Mouse (Mus musculus) myocyte (in vitro differentiated cells): ENCODE data around the gene Tmem120b. TPM values are rescaled to one million over a fixed set of nuclear protein-coding genes. Genes with fewer than 3 reads are reported as not detected.

Experiments
- H3K27me3 ChIP-seq: one replicate; pipeline ENCODE4 v1.6.1; 2011; ENCODE audit not compliant: control insufficient read depth, insufficient read depth, insufficient read length
- H3K36me3 ChIP-seq: one replicate; pipeline ENCODE4 v1.6.1; 2011; ENCODE audit not compliant: control insufficient read depth, insufficient read depth
- H3K4me2 ChIP-seq: one replicate; pipeline ENCODE4 v1.6.1; 2011; ENCODE audit warnings: low read depth, control low read depth
- H3K4me3 ChIP-seq: one replicate; pipeline ENCODE4 v1.5.1; 2011; ENCODE audit warnings: mild to moderate bottlenecking, control low read depth, moderate library complexity
- H3K79me2 ChIP-seq: one replicate; pipeline ENCODE4 v1.6.1; 2011; ENCODE audit not compliant: control insufficient read depth, insufficient read depth
- H3ac ChIP-seq: one replicate; pipeline ENCODE4 v1.6.1; 2011; ENCODE audit not compliant: control insufficient read depth, insufficient read length
- CEBPB ChIP-seq: IDR thresholded peaks from 2 replicates; pipeline ENCODE4 v1.6.1; 2011; ENCODE audit warnings: mild to moderate bottlenecking, moderate library complexity; ENCODE audit not compliant: poor library complexity, insufficient read depth, severe bottlenecking
- E2F4 ChIP-seq: IDR thresholded peaks from one replicate; pipeline ENCODE4 v1.6.1; 2011; ENCODE audit warnings: mild to moderate bottlenecking, control low read depth, moderate library complexity; ENCODE audit not compliant: insufficient read depth
- MAX ChIP-seq: IDR thresholded peaks from one replicate; pipeline ENCODE4 v1.6.1; 2011; ENCODE audit warnings: low read depth, mild to moderate bottlenecking, control low read depth
- MYOD1 ChIP-seq, 3 experiments: IDR thresholded peaks; one replicate each; pipeline ENCODE4 v1.6.1; 2011; ENCODE audit warnings: control low read depth in 2 of 3, low read depth in 2 of 3, mild to moderate bottlenecking in 2 of 3, moderate library complexity in 1 of 3; ENCODE audit not compliant: insufficient read length in 2 of 3, control insufficient read depth in 1 of 3
- MYOG ChIP-seq, 3 experiments: IDR thresholded peaks; one replicate each; pipeline ENCODE4 v1.6.1; 2011; ENCODE audit warnings: control low read depth in 2 of 3, low read depth in 2 of 3, mild to moderate bottlenecking in 2 of 3; ENCODE audit not compliant: insufficient read length in 2 of 3, control insufficient read depth in 1 of 3, insufficient read depth in 1 of 3
- POLR2A ChIP-seq: IDR thresholded peaks from one replicate; pipeline ENCODE4 v1.6.1; 2011; ENCODE audit warnings: low read depth, mild to moderate bottlenecking, control low read depth, moderate library complexity; ENCODE audit not compliant: insufficient read length
- POLR2AphosphoS2 ChIP-seq: IDR thresholded peaks from one replicate; pipeline ENCODE4 v1.6.1; 2011; ENCODE audit warnings: low read depth, control low read depth; ENCODE audit not compliant: insufficient read length
- REST ChIP-seq: IDR thresholded peaks from one replicate; pipeline ENCODE4 v1.6.1; 2011; ENCODE audit warnings: mild to moderate bottlenecking, control low read depth, moderate library complexity; ENCODE audit not compliant: insufficient read depth, insufficient read length
- SRF ChIP-seq: IDR thresholded peaks from one replicate; pipeline ENCODE4 v1.6.1; 2011; ENCODE audit warnings: low read depth; ENCODE audit not compliant: control insufficient read depth, insufficient read length
- TCF12 ChIP-seq: IDR thresholded peaks from one replicate; pipeline ENCODE4 v1.6.1; 2011; ENCODE audit warnings: mild to moderate bottlenecking, control low read depth; ENCODE audit not compliant: poor library complexity, insufficient read depth, severe bottlenecking
- TCF3 ChIP-seq: IDR thresholded peaks from one replicate; pipeline ENCODE4 v1.6.1; 2011; ENCODE audit warnings: low read depth, control low read depth; ENCODE audit not compliant: insufficient read length
- USF1 ChIP-seq: IDR thresholded peaks from one replicate; pipeline ENCODE4 v1.6.1; 2011; ENCODE audit warnings: low read depth, mild to moderate bottlenecking, control low read depth, moderate library complexity
- polyA plus RNA-seq: library from polyadenylated mRNA; unstranded; fragments of >200 nt; fragmentation: generic; extraction: Trizol; gene quantifications from one replicate; pipeline ENCODE4 v1.2.1, GENCODE M21; 2012; ENCODE audit warnings: missing spikeins

The Tmem120b gene
- polyA plus RNA-seq, 1 experiment: 41.3 TPM

DNA sequence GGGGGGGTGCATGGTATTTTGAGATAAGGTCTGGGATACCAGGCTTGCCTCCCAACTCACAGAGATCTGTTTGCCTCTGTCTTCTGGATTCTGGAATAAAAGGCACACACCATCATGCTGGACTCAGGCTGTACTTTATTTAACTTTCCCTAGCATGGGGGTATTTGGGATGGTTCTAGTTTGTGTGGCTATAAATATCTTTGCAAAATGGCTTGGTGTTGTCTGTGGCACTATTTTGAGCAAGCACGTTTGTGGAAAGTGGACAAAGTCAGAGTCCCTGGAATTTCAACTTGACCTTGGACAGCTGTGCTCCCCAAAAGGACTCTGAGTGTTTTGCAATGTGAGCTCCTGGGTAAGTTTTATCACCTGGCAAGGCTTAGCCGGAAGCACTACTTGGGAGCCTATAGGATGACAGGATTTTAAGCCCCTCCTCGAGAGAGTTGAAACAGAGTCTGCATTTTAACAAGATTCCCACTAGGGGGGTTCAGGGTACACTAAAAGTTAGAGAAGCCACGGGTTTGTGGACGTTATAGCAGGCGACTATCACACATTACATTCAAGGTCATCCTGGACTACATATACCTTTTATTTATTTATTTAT is 720 bp upstream of the Tmem120b start:
- no peaks in the 10 kb centered on the region for H3K79me2 ChIP-seq
- H3ac ChIP-seq: no peak overlapping the region
- TF ChIP-seq CEBPB (peak; percentile 66; the same call in 1 of the 2 replicates), SRF (no peak), TCF3 (no peak), USF1 (no peak), MYOG (IDR thresholded peaks at IDR 0.05; ENCODE audit: control insufficient read depth in 1 of 3, insufficient read depth in 1 of 3, insufficient read length in 2 of 3, low read depth in 2 of 3) (peak in 2 of 3 experiments; percentile 45 to 92), POLR2AphosphoS2 (no peak), TCF12 (peak; percentile 37), POLR2A (no peak), MAX (no peak), MYOD1 (IDR thresholded peaks at IDR 0.05; ENCODE audit: control insufficient read depth in 1 of 3, insufficient read length in 2 of 3, low read depth in 2 of 3) (peak in 2 of 3 experiments; percentile 24 to 58), REST (no peak), E2F4 (no peak)
- H3K36me3 ChIP-seq: no peaks in the 10 kb centered on the region
- no peaks in the 10 kb centered on the region for H3K27me3 ChIP-seq
- no peak overlapping the region for H3K4me2 ChIP-seq
- no peak overlapping the region for H3K4me3 ChIP-seq

DNA sequence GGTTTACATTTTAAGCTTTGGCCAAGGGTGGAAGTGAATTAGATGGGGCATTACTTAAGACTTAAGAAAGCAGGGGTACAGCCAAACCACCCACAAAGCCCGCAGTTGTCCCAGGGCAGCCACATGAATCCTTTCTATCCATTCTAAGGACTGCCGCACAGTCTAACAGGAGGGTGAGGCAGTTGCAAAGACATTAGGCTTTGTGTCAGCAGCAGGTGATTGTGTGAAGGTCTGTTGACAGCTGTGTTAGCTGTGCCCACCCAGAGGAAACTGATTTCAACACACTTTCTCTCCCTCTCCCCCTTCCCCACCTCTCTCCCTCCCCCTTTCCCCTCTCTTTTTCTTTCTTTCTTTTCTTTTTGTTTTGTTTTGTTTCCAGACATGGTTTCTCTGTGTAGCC is 499 bp downstream of the Tmem120b start:
- Histone ChIP-seq H3K79me2 (no peaks in the 10 kb centered on the region), H3ac (no peak overlapping the region), H3K4me3 (no peak overlapping the region), H3K36me3 (no peaks in the 10 kb centered on the region), H3K4me2 (no peak overlapping the region), H3K27me3 (no peaks in the 10 kb centered on the region)
- no peak for TF ChIP-seq POLR2A
- peak in 2 of 3 experiments; percentile 54 to 70 for TF ChIP-seq MYOD1 (IDR thresholded peaks at IDR 0.05; ENCODE audit: control insufficient read depth in 1 of 3, insufficient read length in 2 of 3, low read depth in 2 of 3)
- peak in 1 of 3 experiments; percentile 67 for TF ChIP-seq MYOG (IDR thresholded peaks at IDR 0.05; ENCODE audit: control insufficient read depth in 1 of 3, insufficient read depth in 1 of 3, insufficient read length in 2 of 3, low read depth in 2 of 3)

DNA sequence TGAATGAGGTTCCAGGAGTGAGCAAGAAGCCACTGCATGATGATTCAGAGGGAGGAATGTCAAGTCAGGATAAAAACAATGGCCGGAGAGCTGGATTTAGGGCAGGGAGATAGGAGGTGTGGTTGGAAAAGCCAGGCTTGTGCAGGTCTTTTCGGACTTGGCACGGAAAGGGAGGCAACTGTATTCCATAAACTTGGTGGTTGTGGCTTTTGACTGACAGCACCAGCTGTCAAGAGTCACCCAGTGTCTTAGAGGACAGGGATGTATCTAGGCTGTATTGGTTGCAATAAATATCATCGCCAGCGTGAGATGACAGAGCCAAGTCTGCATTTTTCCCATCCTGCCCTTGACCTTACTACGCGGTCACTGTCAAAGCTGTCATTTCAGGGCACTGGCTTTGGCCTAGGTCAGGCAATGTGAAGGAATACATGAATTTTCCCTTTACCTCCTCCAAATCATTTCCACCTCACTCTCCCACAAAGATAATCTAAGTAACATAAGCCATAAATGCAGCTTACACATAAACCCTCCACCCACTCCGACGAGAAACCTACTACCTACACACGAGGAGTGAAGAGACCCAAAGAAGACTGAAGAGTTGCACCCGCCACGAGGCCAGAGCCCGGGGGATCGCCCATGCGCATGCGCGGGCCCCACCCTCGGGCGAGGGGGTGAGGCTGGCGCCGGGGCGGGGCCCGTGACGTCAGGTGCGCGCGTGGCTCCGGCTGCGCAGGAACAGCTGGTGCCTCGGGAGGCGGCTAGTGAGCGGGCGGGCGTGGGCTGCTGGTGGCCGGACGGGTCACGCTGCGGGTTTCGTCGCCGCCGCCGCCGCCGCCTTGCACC is 7.6 kb downstream of the Tmem120b start:
- H3K4me2 ChIP-seq: peak overlapping the region; percentile 100
- H3K36me3 ChIP-seq: no peaks in the 10 kb centered on the region
- H3K4me3 ChIP-seq: peak overlapping the region; percentile 80
- peaks cover 26% of the 10 kb centered on the region for H3K79me2 ChIP-seq
- H3K27me3 ChIP-seq: no peaks in the 10 kb centered on the region
- TF ChIP-seq USF1: peak; percentile 22
- TF ChIP-seq CEBPB: 0 out of 2 replicates have a peak, but pooled peaks have one; percentile 4
- TF ChIP-seq MYOG (IDR thresholded peaks at IDR 0.05; ENCODE audit: control insufficient read depth in 1 of 3, insufficient read depth in 1 of 3, insufficient read length in 2 of 3, low read depth in 2 of 3): peak; percentile 85 to 99 (median 98)
- peak; percentile 98 to 100 (median 100) for TF ChIP-seq MYOD1 (IDR thresholded peaks at IDR 0.05; ENCODE audit: control insufficient read depth in 1 of 3, insufficient read length in 2 of 3, low read depth in 2 of 3)
- TF ChIP-seq TCF12: peak; percentile 96
- TF ChIP-seq MAX: no peak
- TF ChIP-seq REST: no peak
- TF ChIP-seq POLR2A: peak; percentile 95
- no peak for TF ChIP-seq SRF
- TF ChIP-seq TCF3: peak; percentile 94
- peak; percentile 92 for TF ChIP-seq POLR2AphosphoS2
- TF ChIP-seq E2F4: no peak
- peak overlapping the region; percentile 61 for H3ac ChIP-seq

DNA sequence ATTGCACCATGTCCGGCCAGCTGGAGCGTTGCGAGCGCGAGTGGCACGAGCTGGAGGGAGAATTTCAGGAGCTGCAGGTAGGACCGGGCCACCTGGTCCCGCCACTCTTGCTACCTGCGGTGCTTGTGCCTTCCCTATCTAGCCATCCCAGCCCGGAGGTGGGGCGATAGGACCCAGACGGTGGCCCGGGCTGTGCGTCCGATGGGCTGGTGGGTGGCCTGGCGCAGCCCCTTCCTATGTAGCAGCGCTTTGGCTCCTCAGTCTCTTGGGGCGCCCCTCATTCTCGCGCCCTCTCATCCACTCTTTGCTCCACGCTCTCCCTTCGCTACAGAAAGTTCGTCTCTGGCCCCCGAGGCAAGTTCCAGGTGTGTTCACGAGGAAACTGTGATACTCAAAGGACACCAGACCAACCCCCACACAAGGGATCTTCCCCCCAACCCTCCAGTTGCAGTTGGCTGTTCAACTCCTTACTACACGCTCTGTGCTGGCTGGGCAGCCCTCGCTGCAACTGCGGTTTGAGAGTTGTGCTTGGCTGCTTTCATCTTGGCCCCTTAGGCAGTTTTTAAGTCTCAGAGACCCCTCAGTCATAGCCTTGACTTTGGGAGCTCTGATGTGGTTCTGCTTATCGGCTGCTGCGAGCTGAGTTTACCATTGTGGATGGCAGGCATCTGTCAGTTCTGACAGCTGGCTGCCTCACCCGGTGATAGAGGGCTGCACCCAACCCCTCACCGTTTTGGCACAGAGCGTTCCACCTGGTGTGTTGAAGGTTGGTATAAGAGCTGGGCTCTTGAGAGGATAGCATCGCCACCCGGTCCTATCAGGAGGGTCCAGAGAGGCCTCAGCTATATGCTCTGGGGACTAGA is 8.4 kb downstream of the Tmem120b start:
- H3K27me3 ChIP-seq: no peaks in the 10 kb centered on the region
- peaks cover 33% of the 10 kb centered on the region for H3K79me2 ChIP-seq
- H3K36me3 ChIP-seq: no peaks in the 10 kb centered on the region
- TF ChIP-seq USF1: no peak
- peak; percentile 26 for TF ChIP-seq TCF12
- TF ChIP-seq TCF3: peak; percentile 18
- peak; percentile 45 to 89 (median 56) for TF ChIP-seq MYOG (IDR thresholded peaks at IDR 0.05; ENCODE audit: control insufficient read depth in 1 of 3, insufficient read depth in 1 of 3, insufficient read length in 2 of 3, low read depth in 2 of 3)
- TF ChIP-seq POLR2A: no peak
- TF ChIP-seq MYOD1 (IDR thresholded peaks at IDR 0.05; ENCODE audit: control insufficient read depth in 1 of 3, insufficient read length in 2 of 3, low read depth in 2 of 3): peak in 2 of 3 experiments; percentile 67 to 91
- H3K4me3 ChIP-seq: peak overlapping the region; percentile 80
- peak overlapping the region; percentile 61 for H3ac ChIP-seq
- peak overlapping the region; percentile 90 for H3K4me2 ChIP-seq
